Mouse (Mus musculus) olfactory bulb, adult 2 months (tissue): Measurements from ENCODE around the gene Cflar.

Source experiments
- CTCF ChIP-seq: fragments of 200-500 bp; IDR thresholded peaks from 2 replicates; pipeline ENCODE4 v1.5.1; 2012; ENCODE audit warnings: low read depth, mild to moderate bottlenecking, low read length, moderate library complexity; ENCODE audit not compliant: insufficient read depth
- POLR2A ChIP-seq: fragments of 200-500 bp; IDR thresholded peaks from 2 replicates; pipeline ENCODE4 v1.6.1; 2012; ENCODE audit warnings: mild to moderate bottlenecking, low read depth, low read length, moderate library complexity; ENCODE audit not compliant: insufficient read depth

GRCm38 (mm10) chr1:58743252-58743651, 31.9 kb downstream of the Cflar start:
- TF ChIP-seq CTCF (no peak), POLR2A (no peak)
